Mouse (Mus musculus) kidney, postnatal 0 days (tissue): ENCODE results near the gene Ccnj. TPM values are rescaled to one million over a fixed set of nuclear protein-coding genes. Genes with fewer than 3 reads are reported as not detected.

Experiments used
- ATAC-seq: fragments of 200-750 bp; cut with Nextera tagmentation; replicated peaks from 2 replicates; pipeline ENCODE4 v1.8.0; 2017; ENCODE audit warnings: low read depth, moderate number of reproducible peaks, moderate TSS enrichment, moderate library complexity; ENCODE audit not compliant: low FRiP score
- DNase-seq: peaks from one replicate; pipeline ENCODE4 v3.0.0-alpha.2; 2016; ENCODE audit warnings: low spot score
- H3K27ac ChIP-seq: fragments of 300-500 bp; sonication (generic); 2 replicates; pipeline ENCODE4 v1.5.1; 2014; ENCODE audit warnings: mild to moderate bottlenecking
- H3K27me3 ChIP-seq: fragments of 300-500 bp; sonication (generic); 2 replicates; pipeline ENCODE4 v1.6.1; 2014; ENCODE audit warnings: low read length, mixed read lengths; ENCODE audit not compliant: insufficient read depth
- H3K36me3 ChIP-seq: fragments of 300-500 bp; sonication (generic); 2 replicates; pipeline ENCODE4 v1.6.1; 2014; ENCODE audit warnings: low read length, mixed read lengths; ENCODE audit not compliant: insufficient read depth
- H3K4me1 ChIP-seq: fragments of 300-500 bp; sonication (generic); replicated peaks from 2 replicates; pipeline ENCODE4 v1.6.1; 2014; ENCODE audit warnings: antibody characterized with exemption, low read length, mixed read lengths; ENCODE audit not compliant: insufficient read depth
- H3K4me2 ChIP-seq: fragments of 300-500 bp; sonication (generic); 2 replicates; pipeline ENCODE4 v1.6.1; 2014; ENCODE audit warnings: mild to moderate bottlenecking, low read length, moderate library complexity, mixed read lengths
- H3K4me3 ChIP-seq: fragments of 300-500 bp; sonication (generic); replicated peaks from 2 replicates; pipeline ENCODE4 v1.5.1; 2014; ENCODE audit warnings: low read depth, low read length
- H3K9ac ChIP-seq: fragments of 300-500 bp; sonication (generic); 2 replicates; pipeline ENCODE4 v1.6.1; 2014; ENCODE audit warnings: low read depth, low read length
- H3K9me3 ChIP-seq: fragments of 300-500 bp; sonication (generic); replicated peaks from 2 replicates; pipeline ENCODE4 v1.6.1; 2016; ENCODE audit warnings: low read length, inconsistent platforms, mixed read lengths
- CTCF ChIP-seq: IDR thresholded peaks from 2 replicates; pipeline ENCODE4 v1.5.1; 2016; ENCODE audit warnings: antibody characterized with exemption, low read depth, mild to moderate bottlenecking, moderate library complexity
- WGBS: fragments of 180-500 bp; shearing (Covaris S2); extraction: QIAGEN DNeasy Blood & Tissue Kit; methylation state at CpG from one replicate; pipeline ENCODE4 v1.1.7; 2014; 5-methylcytosine and 5-hydroxymethylcytosine counted together
- microRNA-seq: library from miRNA; unstranded; fragments of <30 nt; microRNA quantifications from one replicate; pipeline ENCODE4, GENCODE M21; 2016
- polyA plus RNA-seq: library from polyadenylated mRNA; unstranded; fragments of >200 nt; fragmentation: Nextera tagmentation; extraction: Ambion mirVana; gene quantifications from 2 replicates; pipeline ENCODE4 v1.2.1, GENCODE M21; 2015

The Ccnj gene
- polyA plus RNA-seq, 1 experiment from 2014 or later, result 8.8 TPM

DNA sequence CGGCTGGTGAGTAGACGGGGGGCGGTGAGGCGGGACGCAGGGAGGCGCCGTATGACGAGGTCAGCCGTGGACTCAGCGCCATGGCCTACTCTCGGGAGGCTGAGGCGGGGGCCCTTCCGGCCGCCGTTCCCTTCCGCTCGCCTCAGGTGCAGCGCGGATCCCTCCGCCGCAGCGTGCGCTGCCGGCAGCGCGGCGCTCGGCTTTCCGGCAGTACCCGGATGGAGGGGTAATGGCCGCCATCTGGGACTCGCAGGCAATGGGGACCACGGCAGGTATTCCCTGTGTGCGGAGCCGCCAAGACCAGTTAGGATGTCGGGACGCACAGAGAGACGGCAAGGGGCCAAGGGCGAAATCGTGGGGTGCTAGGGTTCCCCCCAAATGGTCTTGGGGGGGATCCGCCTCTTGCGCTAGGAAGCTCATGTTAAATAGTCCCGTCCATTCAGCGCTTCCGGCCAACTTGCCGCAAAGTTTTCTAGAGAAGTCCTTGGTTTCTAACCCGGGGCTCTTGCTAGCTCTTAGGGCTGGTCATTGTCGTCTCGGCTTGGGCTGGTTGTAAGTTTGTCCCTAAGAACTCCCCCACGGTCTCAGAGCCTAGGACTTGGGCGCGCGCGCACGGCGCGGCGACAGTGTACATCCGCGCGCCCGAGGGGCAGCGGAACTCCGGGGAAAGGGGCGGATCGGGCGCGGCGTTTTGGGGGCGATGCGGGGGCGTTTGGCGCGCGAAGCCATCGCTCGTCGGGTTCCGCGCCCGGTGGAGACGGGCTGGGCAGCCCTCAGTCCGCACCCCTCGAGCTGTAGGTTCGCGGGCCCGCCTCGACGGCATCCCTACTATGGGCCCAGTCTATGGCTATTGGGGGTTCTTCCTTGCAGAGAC is 63.7 kb downstream of the Ccnj start, which contains the start of gene Zfp518a:
TSS of gene Zfp518a (plus strand) at position 187 of the 874 bp plus-strand sequence.
- Histone ChIP-seq H3K36me3 (no peaks in the 10 kb centered on the region), H3K27ac (peak within 1 kb of the TSS; percentile 87), H3K4me2 (peak within 1 kb of the TSS; percentile 77), H3K4me3 (peak within 1 kb of the TSS; percentile 72), H3K9ac (peak within 1 kb of the TSS; percentile 66), H3K27me3 (peaks cover 14% of the 10 kb centered on the region; the same call in 1 of the 2 replicates), H3K9me3 (0 out of 2 replicates have a peak, but pooled peaks cover 5% of the 10 kb centered on the region), H3K4me1 (no peaks in the 10 kb centered on the region)
- ATAC-seq (peak; percentile 93), DNase-seq (peak; percentile 93)
- TF ChIP-seq CTCF, result no peak
- WGBS, result under 1% methylated on average over 89 of the region's 89 CpGs

- peak overlapping the region; percentile 77 for H3K4me2 ChIP-seq
- peak overlapping the region; percentile 72 for H3K4me3 ChIP-seq
- H3K27me3 ChIP-seq, result peaks cover 10% of the 10 kb centered on the region; the same call in 1 of the 2 replicates
- H3K4me1 ChIP-seq, result no peaks in the 10 kb centered on the region
- ATAC-seq, result no peak
- peak overlapping the region; percentile 66 for H3K9ac ChIP-seq
- no peaks in the 10 kb centered on the region for H3K36me3 ChIP-seq
- peak; percentile 27 for DNase-seq
- 0 out of 2 replicates have a peak, but pooled peaks cover 5% of the 10 kb centered on the region for H3K9me3 ChIP-seq
- WGBS, result 2% methylated on average over 6 of the region's 6 CpGs
- H3K27ac ChIP-seq, result peak overlapping the region; percentile 87
- no peak for TF ChIP-seq CTCF
Measured at GRCm38 (mm10) chr19:40895393-40895703, 64.3 kb downstream of the Ccnj start.

Small RNAs within 50 kb of the gene (microRNA-seq; reads per million reads assigned to microRNA genes)
- gene Mir8092, result not detected

Other genes starting within 250 kb of the Ccnj start
- gene Aldh18a1, start 242.8 kb upstream of the Ccnj start, polyA plus RNA-seq, result 28.4 and 33.4 TPM in 2 replicates
- 9.3 and 11.0 TPM in 2 replicates for gene Tctn3, start 219.0 kb upstream of the Ccnj start, polyA plus RNA-seq
- 8.5 and 9.1 TPM in 2 replicates for gene Entpd1, start 218.9 kb upstream of the Ccnj start, polyA plus RNA-seq
- 0.11 TPM in 1 of 2 replicates, not detected in the other for gene Cc2d2b, start 82.5 kb upstream of the Ccnj start, polyA plus RNA-seq
- 9.3 and 9.6 TPM in 2 replicates for gene Zfp518a, start 63.4 kb downstream of the Ccnj start, polyA plus RNA-seq
- gene Blnk, start 163.3 kb downstream of the Ccnj start, polyA plus RNA-seq, result 29.7 and 29.9 TPM in 2 replicates
- 0.09 and 0.17 TPM in 2 replicates for gene Dntt, start 198.0 kb downstream of the Ccnj start, polyA plus RNA-seq
- not detected in 2 replicates for gene Opalin, start 245.8 kb downstream of the Ccnj start, polyA plus RNA-seq